Mouse (Mus musculus) heart, embryonic 11.5 days (tissue): ENCODE measurements around the gene Gnl3. TPM values are rescaled to one million over a fixed set of nuclear protein-coding genes. Genes with fewer than 3 reads are reported as not detected.

Experiments used
- ATAC-seq: fragments of 200-750 bp; cut with Nextera tagmentation; replicated peaks from 2 replicates; pipeline ENCODE4 v1.8.0; 2017; ENCODE audit warnings: moderate library complexity; ENCODE audit not compliant: insufficient number of reproducible peaks, low FRiP score, low TSS enrichment
- H3K27ac ChIP-seq: fragments of 300-500 bp; sonication (generic); 2 replicates; pipeline ENCODE4 v1.5.1; 2014; ENCODE audit warnings: mild to moderate bottlenecking, low read depth, low read length
- H3K27me3 ChIP-seq: fragments of 300-500 bp; sonication (generic); 2 replicates; pipeline ENCODE4 v1.6.1; 2014; ENCODE audit warnings: mild to moderate bottlenecking, low read length, mixed read lengths; ENCODE audit not compliant: control insufficient read depth, insufficient read depth
- H3K36me3 ChIP-seq: fragments of 300-500 bp; sonication (generic); 2 replicates; pipeline ENCODE4 v1.6.1; 2014; ENCODE audit warnings: mild to moderate bottlenecking, low read length, moderate library complexity, mixed read lengths; ENCODE audit not compliant: control insufficient read depth, insufficient read depth
- H3K4me1 ChIP-seq: fragments of 300-500 bp; sonication (generic); 2 replicates; pipeline ENCODE4 v1.6.1; 2014; ENCODE audit warnings: low read length; ENCODE audit not compliant: control insufficient read depth, insufficient read depth
- H3K4me2 ChIP-seq: fragments of 300-500 bp; sonication (generic); 2 replicates; pipeline ENCODE4 v1.6.1; 2014; ENCODE audit warnings: mild to moderate bottlenecking, moderate library complexity
- H3K4me3 ChIP-seq: fragments of 300-500 bp; sonication (generic); 2 replicates; pipeline ENCODE4 v1.5.1; 2014; ENCODE audit warnings: low read depth, low read length
- H3K9ac ChIP-seq: fragments of 300-500 bp; sonication (generic); 2 replicates; pipeline ENCODE4 v1.6.1; 2014; ENCODE audit warnings: mild to moderate bottlenecking, low read depth, low read length, moderate library complexity
- H3K9me3 ChIP-seq: fragments of 300-500 bp; sonication (generic); replicated peaks from 2 replicates; pipeline ENCODE4 v1.6.1; 2016; ENCODE audit warnings: low read length; ENCODE audit not compliant: control insufficient read depth
- WGBS: fragments of 180-500 bp; shearing (Covaris S2); extraction: QIAGEN DNeasy Blood & Tissue Kit; methylation state at CpG from one replicate; pipeline ENCODE4 v1.1.7; 2014; ENCODE audit not compliant: insufficient replicate concordance; 5-methylcytosine and 5-hydroxymethylcytosine counted together
- polyA plus RNA-seq: library from polyadenylated mRNA; unstranded; fragments of >200 nt; fragmentation: Nextera tagmentation; extraction: Ambion mirVana; gene quantifications from 2 replicates; pipeline ENCODE4 v1.2.1, GENCODE M21; 2014

Gene Gnl3
- polyA plus RNA-seq, 1 experiment from 2014 or later = 88.7 TPM

DNA sequence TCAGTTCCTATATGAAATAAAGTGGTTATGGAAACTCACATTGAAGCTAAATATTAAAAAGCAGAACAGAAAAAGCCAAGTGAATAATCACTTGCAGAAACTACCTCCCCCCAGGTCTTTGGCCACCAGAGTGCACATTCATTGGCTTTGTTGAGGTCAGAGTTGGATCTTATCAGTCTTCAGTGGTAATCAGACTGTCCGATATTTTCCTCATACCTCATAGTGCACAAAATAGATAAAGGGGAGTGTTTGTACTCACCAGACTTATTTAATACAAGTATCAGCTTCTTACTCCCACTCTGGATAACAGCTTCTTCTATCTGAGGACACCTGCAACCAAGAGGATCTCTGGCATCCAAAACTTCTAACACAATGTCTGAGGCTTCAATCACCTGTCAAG, 2.9 kb downstream of the Gnl3 start:
- H3K27me3 ChIP-seq = no peaks in the 10 kb centered on the region
- peaks cover 13% of the 10 kb centered on the region; the same call in 1 of the 2 replicates for H3K4me1 ChIP-seq
- no peak overlapping the region for H3K4me3 ChIP-seq
- H3K9me3 ChIP-seq = no peaks in the 10 kb centered on the region
- WGBS = 54% methylated on average over 1 of the region's 1 CpGs
- H3K27ac ChIP-seq = no peak overlapping the region
- H3K9ac ChIP-seq = no peak overlapping the region
- ATAC-seq = no peak
- H3K36me3 ChIP-seq = peaks cover 47% of the 10 kb centered on the region
- no peak overlapping the region for H3K4me2 ChIP-seq

DNA sequence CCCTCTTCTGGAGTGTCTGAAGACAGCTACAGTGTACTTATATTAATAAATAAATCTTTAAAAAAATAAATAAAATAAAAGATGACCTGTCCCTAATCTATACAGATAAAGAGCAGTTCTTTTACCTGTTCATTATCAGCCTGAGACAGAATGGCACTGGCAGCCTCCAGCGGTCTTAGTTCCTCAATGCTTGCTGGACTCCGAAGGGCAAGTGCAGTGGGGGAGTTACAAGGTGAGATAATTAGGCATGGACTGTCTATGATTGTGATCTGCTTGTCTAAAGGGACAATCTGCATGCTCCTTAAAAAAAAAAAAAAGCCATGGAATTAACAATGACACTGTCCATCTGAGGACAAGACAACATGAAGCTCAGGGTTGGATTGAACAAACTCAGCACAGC, 5.0 kb downstream of the Gnl3 start:
- H3K4me2 ChIP-seq = no peak overlapping the region
- H3K27me3 ChIP-seq = no peaks in the 10 kb centered on the region
- no peak for ATAC-seq
- H3K36me3 ChIP-seq = peaks cover 49% of the 10 kb centered on the region
- no peak overlapping the region for H3K4me3 ChIP-seq
- no peaks in the 10 kb centered on the region for H3K9me3 ChIP-seq
- no peak overlapping the region for H3K9ac ChIP-seq
- H3K4me1 ChIP-seq = 0 out of 2 replicates have a peak, but pooled peaks cover 10% of the 10 kb centered on the region
- 93% methylated on average over 2 of the region's 2 CpGs for WGBS
- no peak overlapping the region for H3K27ac ChIP-seq

GRCm38 (mm10) chr14:31011588-31011987, 7.4 kb downstream of the Gnl3 start:
- Histone ChIP-seq H3K4me2 (no peak overlapping the region), H3K9me3 (no peaks in the 10 kb centered on the region), H3K36me3 (peaks cover 47% of the 10 kb centered on the region), H3K9ac (no peak overlapping the region), H3K27ac (no peak overlapping the region), H3K4me3 (no peak overlapping the region), H3K27me3 (no peaks in the 10 kb centered on the region), H3K4me1 (no peaks in the 10 kb centered on the region)
- WGBS = 87% methylated on average over 3 of the region's 3 CpGs
- ATAC-seq = no peak

GRCm38 (mm10) chr14:31006779-31007178, 12.2 kb downstream of the Gnl3 start:
- ATAC-seq = no peak
- H3K4me2 ChIP-seq = no peak overlapping the region
- no peak overlapping the region for H3K4me3 ChIP-seq
- 67% methylated on average over 5 of the region's 5 CpGs for WGBS
- H3K9ac ChIP-seq = no peak overlapping the region
- H3K36me3 ChIP-seq = peaks cover 6% of the 10 kb centered on the region; the same call in 1 of the 2 replicates
- no peaks in the 10 kb centered on the region for H3K9me3 ChIP-seq
- peaks cover 5% of the 10 kb centered on the region for H3K4me1 ChIP-seq
- H3K27ac ChIP-seq = no peak overlapping the region
- H3K27me3 ChIP-seq = no peaks in the 10 kb centered on the region

DNA sequence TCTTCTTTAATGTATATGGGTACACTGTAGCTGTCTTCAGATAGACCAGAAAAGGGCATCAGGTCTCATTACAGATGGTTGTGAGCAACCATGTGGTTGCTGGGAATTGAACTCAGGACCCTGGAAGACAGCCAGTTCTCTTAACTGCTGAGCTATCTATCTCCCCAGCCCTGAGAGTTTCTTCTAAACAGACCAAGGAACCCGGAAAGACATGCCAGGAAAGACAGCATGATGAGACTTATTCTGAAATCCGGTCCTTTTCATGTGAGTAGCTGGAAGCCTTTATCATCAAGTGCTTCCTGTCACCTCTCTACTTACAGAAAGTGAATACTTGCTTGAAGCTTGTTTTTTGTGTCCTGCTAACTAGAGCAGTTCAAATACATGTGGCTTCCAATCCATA, 14.4 kb downstream of the Gnl3 start:
- Histone ChIP-seq H3K9me3 (no peaks in the 10 kb centered on the region), H3K9ac (no peak overlapping the region)
- ATAC-seq = no peak

GRCm38 (mm10) chr14:31001307-31002205, 17.4 kb downstream of the Gnl3 start, which contains the start of the genes Glt8d1 and Spcs1:
TSS of gene Glt8d1 (plus strand) at chr14:31001400.
TSS of gene Spcs1 (minus strand) at chr14:31001672.
- Histone ChIP-seq H3K36me3 (0 out of 2 replicates have a peak, but pooled peaks cover 2% of the 10 kb centered on the region), H3K27ac (peak within 1 kb of the TSS; percentile 90), H3K9ac (peak within 1 kb of the TSS; percentile 72), H3K4me2 (peak within 1 kb of the TSS; percentile 85), H3K9me3 (no peaks in the 10 kb centered on the region), H3K27me3 (no peaks in the 10 kb centered on the region), H3K4me1 (peaks cover 11% of the 10 kb centered on the region), H3K4me3 (peak within 1 kb of the TSS; percentile 97)
- under 1% methylated on average over 84 of the region's 84 CpGs for WGBS
- ATAC-seq = peak; percentile 83

More for the DNA sequence above, 14.4 kb downstream of the Gnl3 start:
- Histone ChIP-seq H3K4me1 (peaks cover 11% of the 10 kb centered on the region), H3K4me2 (no peak overlapping the region), H3K27ac (no peak overlapping the region), H3K27me3 (no peaks in the 10 kb centered on the region), H3K36me3 (peaks cover 3% of the 10 kb centered on the region; the same call in 1 of the 2 replicates), H3K4me3 (no peak overlapping the region)
- WGBS = 66% methylated on average over 2 of the region's 2 CpGs

DNA sequence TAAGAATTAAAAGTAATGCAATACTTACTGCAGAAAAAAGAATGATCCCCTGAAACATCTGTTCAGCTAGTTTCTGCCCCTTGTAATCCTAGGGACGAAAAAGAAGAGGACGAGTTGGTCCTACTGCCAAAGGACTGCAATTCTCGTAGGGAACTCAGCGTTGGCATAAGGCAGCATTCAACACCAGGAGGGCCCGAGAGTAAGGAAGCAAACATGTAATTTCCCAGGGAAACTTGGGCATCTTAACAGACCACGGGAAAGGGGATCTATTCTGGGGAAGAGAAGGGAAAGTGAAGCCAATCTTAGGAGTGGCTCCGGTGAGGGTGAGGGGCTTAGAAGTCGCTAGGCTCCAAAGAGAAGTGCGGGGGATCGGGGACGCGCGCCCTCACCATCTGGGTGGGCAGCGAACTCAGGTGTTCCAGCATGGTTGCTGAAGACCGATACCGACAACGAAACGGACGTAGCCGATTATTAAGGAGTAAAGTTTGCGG, 18.1 kb downstream of the Gnl3 start:
- 0% methylated on average over 21 of the region's 21 CpGs for WGBS
- ATAC-seq = no peak
- peak overlapping the region; percentile 72 for H3K9ac ChIP-seq
- H3K27ac ChIP-seq = peak overlapping the region; percentile 90; the same call in 1 of the 2 replicates
- H3K4me3 ChIP-seq = peak overlapping the region; percentile 97
- H3K4me1 ChIP-seq = peaks cover 11% of the 10 kb centered on the region
- 0 out of 2 replicates have a peak, but pooled peaks cover 2% of the 10 kb centered on the region for H3K36me3 ChIP-seq
- no peaks in the 10 kb centered on the region for H3K9me3 ChIP-seq
- H3K27me3 ChIP-seq = no peaks in the 10 kb centered on the region
- H3K4me2 ChIP-seq = peak overlapping the region; percentile 85

DNA sequence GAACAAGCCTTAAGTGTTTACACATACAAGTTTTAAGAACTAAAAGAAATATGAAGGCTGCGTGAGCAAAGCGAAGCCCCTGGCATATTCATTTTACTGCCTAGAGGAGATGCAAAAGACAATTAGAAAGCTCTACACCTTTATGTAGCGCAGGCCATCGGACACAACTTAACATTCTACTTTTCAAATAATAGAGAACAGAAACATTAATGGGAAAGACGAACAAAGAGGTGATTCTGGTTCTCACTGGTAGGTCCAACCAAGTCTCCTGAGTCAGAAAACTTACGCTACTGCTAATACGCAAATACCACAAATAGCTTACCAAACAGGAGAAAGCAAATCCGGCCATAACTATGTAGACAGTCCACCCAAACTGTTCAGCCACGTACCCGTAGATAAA, 18.6 kb downstream of the Gnl3 start:
- 57% methylated on average over 10 of the region's 10 CpGs for WGBS
- peak overlapping the region; percentile 85 for H3K4me2 ChIP-seq
- H3K27ac ChIP-seq = no peak overlapping the region

More for the DNA sequence above, 18.6 kb downstream of the Gnl3 start:
- Histone ChIP-seq H3K9me3 (no peaks in the 10 kb centered on the region), H3K4me1 (peaks cover 11% of the 10 kb centered on the region), H3K36me3 (0 out of 2 replicates have a peak, but pooled peaks cover 2% of the 10 kb centered on the region), H3K27me3 (no peaks in the 10 kb centered on the region), H3K4me3 (peak overlapping the region; percentile 97), H3K9ac (peak overlapping the region; percentile 72)
- ATAC-seq = no peak
